Comparison of ENCODE assay signal across 25 mouse cellular contexts in the genomic region with DNA sequence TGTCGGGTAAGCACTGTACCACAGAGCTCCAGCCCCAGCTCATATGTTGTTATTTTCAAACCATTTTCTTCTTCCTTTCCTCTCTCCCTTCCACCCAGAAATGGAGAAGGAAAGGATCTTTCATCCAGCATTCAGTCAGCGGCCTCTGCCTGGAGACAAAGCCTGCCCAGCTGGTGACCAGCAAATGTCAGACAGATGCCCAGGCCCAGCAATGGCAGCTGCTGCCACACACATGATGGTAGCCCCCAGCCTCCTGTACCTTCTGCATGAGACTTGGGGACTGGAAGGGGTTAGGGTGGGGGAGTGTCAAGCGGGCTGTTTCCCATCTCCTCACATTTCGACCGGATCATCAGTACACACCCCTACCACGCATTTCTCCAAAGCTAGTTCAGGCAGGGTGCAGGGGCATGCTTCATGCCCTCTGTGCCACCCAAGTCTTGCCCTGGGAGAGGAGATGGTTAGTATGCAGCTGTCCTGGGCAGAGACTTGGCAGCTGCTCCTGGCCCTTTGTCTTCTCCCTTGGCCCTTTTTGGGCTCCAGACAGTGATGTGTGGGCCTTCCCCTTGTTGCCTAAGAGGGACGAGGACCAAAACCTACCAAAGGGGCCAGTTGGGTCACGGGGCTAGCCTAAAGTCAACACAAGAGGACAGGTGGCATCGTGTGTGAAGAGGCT. TPM values are rescaled to one million over a fixed set of nuclear protein-coding genes. Genes with fewer than 3 reads are reported as not detected.
DNase-seq lines count a peak whose midpoint lies in the region; ATAC-seq and TF ChIP-seq lines count a peak whose summit lies in the region.
"Had no signal": no experiment of that assay in that cellular context is flagged by ENCODE, and none has a peak within 500 bp of the region (broad histone marks: within the 10 kb centered on the region; RNA-seq: fewer than 3 reads in every experiment).

No protein-coding gene starts in this region.

- WGBS in forebrain, embryonic 10.5 days, result 88% methylated on average over 9 of the region's 9 CpGs
- WGBS in forebrain, embryonic 16.5 days, result 85% methylated on average over 9 of the region's 9 CpGs
- WGBS in kidney, embryonic 16.5 days, result 74% methylated on average over 9 of the region's 9 CpGs
- 67% methylated on average over 9 of the region's 9 CpGs for WGBS in kidney, embryonic 14.5 days
- WGBS in midbrain, postnatal 0 days, result 88% methylated on average over 9 of the region's 9 CpGs
- 89% methylated on average over 9 of the region's 9 CpGs for WGBS in midbrain, embryonic 10.5 days

- H3K36me3 ChIP-seq in forebrain, embryonic 10.5 days (replicated peaks), result peaks cover 75% of the 10 kb centered on the region
- no peaks in the 10 kb centered on the region for H3K36me3 ChIP-seq in forebrain, embryonic 16.5 days (ENCODE audit: control insufficient read depth, insufficient read depth)
- H3K36me3 ChIP-seq in kidney, embryonic 16.5 days (ENCODE audit: insufficient read depth, low read length), result no peaks in the 10 kb centered on the region
- no peaks in the 10 kb centered on the region for H3K36me3 ChIP-seq in kidney, embryonic 14.5 days (ENCODE audit: control insufficient read depth, insufficient read depth, low read length)
- H3K36me3 ChIP-seq in midbrain, postnatal 0 days (ENCODE audit: insufficient read depth, low read length), result peaks cover 18% of the 10 kb centered on the region
- H3K36me3 ChIP-seq in midbrain, embryonic 10.5 days, result peaks cover 52% of the 10 kb centered on the region
- H3K36me3 ChIP-seq: embryonic facial prominence, embryonic 13.5 days; G1E; hindbrain, embryonic 15.5 days; intestine, embryonic 15.5 days had no signal

- no peak overlapping the region for H3K4me2 ChIP-seq in forebrain, embryonic 16.5 days (ENCODE audit: low read length)
- H3K4me2 ChIP-seq in kidney, embryonic 16.5 days (replicated peaks; ENCODE audit: low read depth, low read length), result no peak overlapping the region
- H3K4me2 ChIP-seq in kidney, embryonic 14.5 days (replicated peaks; ENCODE audit: low read depth, low read length), result no peak overlapping the region
- no peak overlapping the region for H3K4me2 ChIP-seq in midbrain, postnatal 0 days (ENCODE audit: low read depth, low read length, poor library complexity, severe bottlenecking)
- H3K4me2 ChIP-seq: embryonic facial prominence, embryonic 13.5 days; forebrain, embryonic 13.5 days; heart, embryonic 11.5 days; hindbrain, embryonic 15.5 days; intestine, embryonic 15.5 days had no signal

- H3K27me3 ChIP-seq in forebrain, embryonic 10.5 days (ENCODE audit: poor library complexity, severe bottlenecking), result no peaks in the 10 kb centered on the region
- H3K27me3 ChIP-seq in forebrain, embryonic 16.5 days (replicated peaks; ENCODE audit: control insufficient read depth, insufficient read depth, low read length), result no peaks in the 10 kb centered on the region
- H3K27me3 ChIP-seq in kidney, embryonic 16.5 days (ENCODE audit: insufficient read depth, low read length), result no peaks in the 10 kb centered on the region
- H3K27me3 ChIP-seq in kidney, embryonic 14.5 days (ENCODE audit: control insufficient read depth, insufficient read depth, low read length), result no peaks in the 10 kb centered on the region
- no peaks in the 10 kb centered on the region for H3K27me3 ChIP-seq in midbrain, postnatal 0 days (ENCODE audit: insufficient read depth, low read length)
- no peaks in the 10 kb centered on the region for H3K27me3 ChIP-seq in midbrain, embryonic 10.5 days (ENCODE audit: low read depth, poor library complexity, severe bottlenecking)
- H3K27me3 ChIP-seq: embryonic facial prominence, embryonic 13.5 days; forebrain, embryonic 13.5 days; hindbrain, embryonic 15.5 days; intestine, embryonic 15.5 days had no signal

- H3K9me3 ChIP-seq in forebrain, embryonic 10.5 days, result no peaks in the 10 kb centered on the region
- no peaks in the 10 kb centered on the region for H3K9me3 ChIP-seq in forebrain, embryonic 16.5 days (ENCODE audit: control insufficient read depth, low read length)
- H3K9me3 ChIP-seq in kidney, embryonic 16.5 days (ENCODE audit: low read length), result no peaks in the 10 kb centered on the region
- no peaks in the 10 kb centered on the region for H3K9me3 ChIP-seq in kidney, embryonic 14.5 days (ENCODE audit: control insufficient read depth, low read length)
- H3K9me3 ChIP-seq in midbrain, postnatal 0 days (ENCODE audit: low read length), result no peaks in the 10 kb centered on the region
- no peaks in the 10 kb centered on the region for H3K9me3 ChIP-seq in midbrain, embryonic 10.5 days (replicated peaks)
- H3K9me3 ChIP-seq: embryonic facial prominence, embryonic 10.5 days; embryonic facial prominence, embryonic 13.5 days; forebrain, embryonic 13.5 days; G1E; hindbrain, embryonic 15.5 days; intestine, embryonic 15.5 days had no signal

- no peak for DNase-seq in forebrain, embryonic 10.5 days (ENCODE audit: extremely low spot score, low spot score)
- DNase-seq in midbrain, postnatal 0 days (ENCODE audit: low spot score), result peak; percentile 33
- DNase-seq in midbrain, embryonic 10.5 days (ENCODE audit: low spot score), result no peak
- DNase-seq: adrenal gland, postnatal 10 days; adrenal gland, postnatal 36 days; B cell, adult 2 months; cerebellum, adult 9-10 months; cerebellum, postnatal 25 days; embryo, embryonic 11 days; forebrain, postnatal 0 days; gastrocnemius, adult 2 months; gastrocnemius, postnatal 14 days; heart, adult 11 months had no signal

- TF ChIP-seq CTCF in midbrain, postnatal 0 days (IDR thresholded peaks at IDR 0.05), result no peak

- peaks cover 12% of the 10 kb centered on the region; the same call in 1 of the 2 replicates for H3K4me1 ChIP-seq in forebrain, embryonic 10.5 days
- 0 out of 2 replicates have a peak, but pooled peaks cover 11% of the 10 kb centered on the region for H3K4me1 ChIP-seq in forebrain, embryonic 16.5 days (replicated peaks; ENCODE audit: control insufficient read depth, insufficient read depth, low read length)
- peaks cover 22% of the 10 kb centered on the region for H3K4me1 ChIP-seq in kidney, embryonic 16.5 days (ENCODE audit: insufficient read depth, low read length)
- peaks cover 25% of the 10 kb centered on the region for H3K4me1 ChIP-seq in kidney, embryonic 14.5 days (ENCODE audit: control insufficient read depth, insufficient read depth, low read length)
- peaks cover 7% of the 10 kb centered on the region; the same call in 1 of the 2 replicates for H3K4me1 ChIP-seq in midbrain, postnatal 0 days (ENCODE audit: insufficient read depth, low read length)
- peaks cover 23% of the 10 kb centered on the region for H3K4me1 ChIP-seq in midbrain, embryonic 10.5 days

- no peak overlapping the region for H3K4me3 ChIP-seq in forebrain, embryonic 10.5 days
- H3K4me3 ChIP-seq in forebrain, embryonic 16.5 days (replicated peaks; ENCODE audit: low read length), result no peak overlapping the region
- no peak overlapping the region for H3K4me3 ChIP-seq in kidney, embryonic 16.5 days (ENCODE audit: low read length)
- no peak overlapping the region for H3K4me3 ChIP-seq in kidney, embryonic 14.5 days (ENCODE audit: low read length)
- H3K4me3 ChIP-seq in midbrain, postnatal 0 days (ENCODE audit: low read depth, low read length), result no peak overlapping the region
- no peak overlapping the region for H3K4me3 ChIP-seq in midbrain, embryonic 10.5 days
- H3K4me3 ChIP-seq: embryonic facial prominence, embryonic 10.5 days; embryonic facial prominence, embryonic 13.5 days; erythroblast, embryonic 14.5 days; forebrain, embryonic 13.5 days; gastrocnemius, adult 2 months; hindbrain, embryonic 15.5 days; intestine, embryonic 15.5 days had no signal

- no peak for ATAC-seq in forebrain, embryonic 16.5 days
- no peak for ATAC-seq in kidney, embryonic 16.5 days (ENCODE audit: low FRiP score, low TSS enrichment)
- no peak for ATAC-seq in kidney, embryonic 14.5 days (ENCODE audit: low FRiP score, low TSS enrichment)
- ATAC-seq in midbrain, postnatal 0 days (ENCODE audit: low FRiP score), result no peak
- ATAC-seq: forebrain, embryonic 13.5 days; forebrain, postnatal 0 days; intestine, embryonic 15.5 days; Patski had no signal

- H3K27ac ChIP-seq in forebrain, embryonic 10.5 days, result peak overlapping the region; percentile 40; the same call in 1 of the 2 replicates
- no peak overlapping the region for H3K27ac ChIP-seq in forebrain, embryonic 16.5 days (ENCODE audit: low read length)
- H3K27ac ChIP-seq in kidney, embryonic 16.5 days (ENCODE audit: low read length), result no peak overlapping the region
- H3K27ac ChIP-seq in kidney, embryonic 14.5 days (ENCODE audit: low read depth, low read length), result no peak overlapping the region
- no peak overlapping the region for H3K27ac ChIP-seq in midbrain, postnatal 0 days (ENCODE audit: low read depth, low read length)
- H3K27ac ChIP-seq in midbrain, embryonic 10.5 days (replicated peaks), result no peak overlapping the region
- H3K27ac ChIP-seq: embryonic facial prominence, embryonic 10.5 days; embryonic facial prominence, embryonic 13.5 days; forebrain, embryonic 13.5 days; gastrocnemius, adult 2 months; hindbrain, embryonic 15.5 days; intestine, embryonic 15.5 days had no signal

- no peak overlapping the region for H3K9ac ChIP-seq in forebrain, embryonic 16.5 days (replicated peaks; ENCODE audit: low read depth, low read length)
- H3K9ac ChIP-seq in kidney, embryonic 16.5 days (replicated peaks; ENCODE audit: low read length), result 0 out of 2 replicates have a peak overlapping the region, but pooled peaks have one; percentile 25
- H3K9ac ChIP-seq in kidney, embryonic 14.5 days (ENCODE audit: low read depth, low read length), result no peak overlapping the region
- no peak overlapping the region for H3K9ac ChIP-seq in midbrain, postnatal 0 days (replicated peaks; ENCODE audit: low read length, poor library complexity, severe bottlenecking)
- H3K9ac ChIP-seq: embryonic facial prominence, embryonic 13.5 days; forebrain, embryonic 13.5 days; forebrain, postnatal 0 days; hindbrain, embryonic 15.5 days; intestine, embryonic 15.5 days had no signal

RNA-seq across cellular contexts. Expression of gene Slc39a9, which starts 42.0 kb away (rescaled TPM):
- polyA plus RNA-seq in forebrain, embryonic 10.5 days (2016; fragmentation: Nextera tagmentation; extraction: Ambion mirVana), result 28.5 and 31.1 TPM in 2 replicates
- 29.1 and 30.6 TPM in 2 replicates for polyA plus RNA-seq in forebrain, embryonic 16.5 days (2015; fragmentation: Nextera tagmentation; extraction: Ambion mirVana)
- polyA plus RNA-seq in kidney, embryonic 16.5 days (2015; fragmentation: Nextera tagmentation; extraction: Ambion mirVana), result 32.0 and 34.8 TPM in 2 replicates
- polyA plus RNA-seq in kidney, embryonic 14.5 days (2014; fragmentation: Nextera tagmentation; extraction: Ambion mirVana), result 12.1 and 31.1 TPM in 2 replicates
- total RNA-seq in midbrain, postnatal 0 days (2014; rRNA removed), result 17.6 and 23.9 TPM in 2 replicates
- 19.3 and 19.7 TPM in 2 replicates for polyA plus RNA-seq in midbrain, postnatal 0 days (2015; fragmentation: Nextera tagmentation; extraction: Ambion mirVana)
- 26.3 and 27.1 TPM in 2 replicates for polyA plus RNA-seq in midbrain, embryonic 10.5 days (2016; fragmentation: Nextera tagmentation; extraction: Ambion mirVana)

RNA-seq across cellular contexts. Expression of gene Erh, which starts 42.4 kb away (rescaled TPM):
- polyA plus RNA-seq in forebrain, embryonic 10.5 days (2016; fragmentation: Nextera tagmentation; extraction: Ambion mirVana), result 542 and 544 TPM in 2 replicates
- polyA plus RNA-seq in forebrain, embryonic 16.5 days (2015; fragmentation: Nextera tagmentation; extraction: Ambion mirVana), result 293 and 335 TPM in 2 replicates
- 279 and 331 TPM in 2 replicates for polyA plus RNA-seq in kidney, embryonic 16.5 days (2015; fragmentation: Nextera tagmentation; extraction: Ambion mirVana)
- 265 and 337 TPM in 2 replicates for polyA plus RNA-seq in kidney, embryonic 14.5 days (2014; fragmentation: Nextera tagmentation; extraction: Ambion mirVana)
- 69.5 and 83.4 TPM in 2 replicates for total RNA-seq in midbrain, postnatal 0 days (2014; rRNA removed)
- polyA plus RNA-seq in midbrain, postnatal 0 days (2015; fragmentation: Nextera tagmentation; extraction: Ambion mirVana), result 281 and 289 TPM in 2 replicates
- polyA plus RNA-seq in midbrain, embryonic 10.5 days (2016; fragmentation: Nextera tagmentation; extraction: Ambion mirVana), result 513 and 531 TPM in 2 replicates
